Mouse (Mus musculus) liver, adult 2 months (tissue): ENCODE results near the gene Ppp1ca.
A peak's percentile ranks its signal among the peaks of the same experiment; 100 is the strongest.

Experiments
- CTCF ChIP-seq: fragments of 200-500 bp; IDR thresholded peaks from 2 replicates; pipeline ENCODE4 v1.5.1; 2011; ENCODE audit warnings: low read depth, low read length, control low read depth
- POLR2A ChIP-seq: fragments of 200-500 bp; IDR thresholded peaks from 2 replicates; pipeline ENCODE4 v1.6.1; 2011; ENCODE audit warnings: low read length, control low read depth; ENCODE audit not compliant: insufficient read depth; ENCODE audit errors: extremely low read depth

GRCm38 (mm10) chr19:4206971-4207370 lies 15.1 kb downstream of the Ppp1ca start:
- TF ChIP-seq CTCF (peak; percentile 100), POLR2A (no peak)
